Mouse (Mus musculus) fat pad, adult 2 months (tissue): ENCODE results near the gene Sbf2.
"Not testable (repeated sequence)": the region's sequence is repeated elsewhere in the genome, so short reads cannot be mapped to it uniquely, and the experiment has no call there.

ENCODE experiments used
- DNase-seq: peaks from one replicate; pipeline ENCODE4 v3.0.0-alpha.2; 2011; ENCODE audit warnings: low read depth, low spot score; ENCODE audit errors: extremely low read depth

Gene Sbf2

GRCm38 (mm10) chr7:110614133-110615063 lies at the start of gene Sbf2:
Gene Sbf2, minus strand, starts transcription at chr7:110614922.
- DNase-seq: no peak

GRCm38 (mm10) chr7:110658378-110658928 lies 43.7 kb upstream of the Sbf2 start:
- DNase-seq: no peak

- DNase-seq: no peak
Measured at GRCm38 (mm10) chr7:110655966-110656365, 41.2 kb upstream of the Sbf2 start.

- no peak for DNase-seq
Measured at GRCm38 (mm10) chr7:110655230-110655629, 40.5 kb upstream of the Sbf2 start.

- DNase-seq: no peak
Measured at GRCm38 (mm10) chr7:110651091-110651490, 36.4 kb upstream of the Sbf2 start.

GRCm38 (mm10) chr7:110650491-110650890 lies 35.8 kb upstream of the Sbf2 start:
- DNase-seq: no peak

- no peak for DNase-seq
Measured at GRCm38 (mm10) chr7:110649133-110649987, 34.6 kb upstream of the Sbf2 start.

- no peak for DNase-seq
Measured at GRCm38 (mm10) chr7:110648455-110649085, 33.8 kb upstream of the Sbf2 start.

- no peak for DNase-seq
Measured at GRCm38 (mm10) chr7:110647559-110648454, 33.1 kb upstream of the Sbf2 start.

- DNase-seq: no peak
Measured at GRCm38 (mm10) chr7:110646611-110647407, 32.1 kb upstream of the Sbf2 start.

- no peak for DNase-seq
Measured at GRCm38 (mm10) chr7:110645859-110646258, 31.1 kb upstream of the Sbf2 start.

- no peak for DNase-seq
Measured at GRCm38 (mm10) chr7:110645311-110645710, 30.6 kb upstream of the Sbf2 start.

GRCm38 (mm10) chr7:110639958-110640357 lies 25.2 kb upstream of the Sbf2 start:
- not testable (repeated sequence) for DNase-seq

- no peak for DNase-seq
Measured at GRCm38 (mm10) chr7:110639291-110639915, 24.7 kb upstream of the Sbf2 start.

GRCm38 (mm10) chr7:110638305-110639110 lies 23.8 kb upstream of the Sbf2 start:
- no peak for DNase-seq

GRCm38 (mm10) chr7:110636559-110636958 lies 21.8 kb upstream of the Sbf2 start:
- DNase-seq: no peak

GRCm38 (mm10) chr7:110635929-110636328 lies 21.2 kb upstream of the Sbf2 start:
- DNase-seq: no peak
